Mouse (Mus musculus) stomach, embryonic 16.5 days (tissue): ENCODE data around the gene Pik3c2b. TPM values are rescaled to one million over a fixed set of nuclear protein-coding genes. Genes with fewer than 3 reads are reported as not detected.

Experiments used
- ATAC-seq: fragments of 200-750 bp; cut with Nextera tagmentation; 2 replicates; pipeline ENCODE4 v1.8.0; 2017; ENCODE audit warnings: moderate number of reproducible peaks, moderate TSS enrichment; ENCODE audit not compliant: insufficient read depth, low FRiP score
- H3K27ac ChIP-seq: fragments of 300-500 bp; sonication (generic); 2 replicates; pipeline ENCODE4 v1.5.1; 2014; ENCODE audit warnings: low read length
- H3K27me3 ChIP-seq: fragments of 300-500 bp; sonication (generic); 2 replicates; pipeline ENCODE4 v1.6.1; 2014; ENCODE audit warnings: low read length, control low read depth, mixed read lengths; ENCODE audit not compliant: control insufficient read depth, insufficient read depth
- H3K36me3 ChIP-seq: fragments of 300-500 bp; sonication (generic); 2 replicates; pipeline ENCODE4 v1.6.1; 2014; ENCODE audit warnings: low read length; ENCODE audit not compliant: control insufficient read depth, insufficient read depth
- H3K4me1 ChIP-seq: fragments of 300-500 bp; sonication (generic); 2 replicates; pipeline ENCODE4 v1.6.1; 2014; ENCODE audit warnings: low read length, control low read depth, mixed read lengths; ENCODE audit not compliant: control insufficient read depth, insufficient read depth
- H3K4me2 ChIP-seq: fragments of 300-500 bp; sonication (generic); 2 replicates; pipeline ENCODE4 v1.6.1; 2014; ENCODE audit warnings: low read depth, low read length, mixed read lengths
- H3K4me3 ChIP-seq: fragments of 300-500 bp; sonication (generic); replicated peaks from 2 replicates; pipeline ENCODE4 v1.5.1; 2014; ENCODE audit warnings: mild to moderate bottlenecking, low read length
- H3K9ac ChIP-seq: fragments of 300-500 bp; sonication (generic); 2 replicates; pipeline ENCODE4 v1.6.1; 2014; ENCODE audit warnings: low read length
- H3K9me3 ChIP-seq: fragments of 300-500 bp; sonication (generic); replicated peaks from 2 replicates; pipeline ENCODE4 v1.6.1; 2016; ENCODE audit warnings: low read length, control low read depth; ENCODE audit not compliant: control insufficient read depth
- WGBS: fragments of 180-500 bp; shearing (Covaris S2); extraction: QIAGEN DNeasy Blood & Tissue Kit; methylation state at CpG from one replicate; pipeline ENCODE4 v1.1.7; 2014; 5-methylcytosine and 5-hydroxymethylcytosine counted together
- polyA plus RNA-seq: library from polyadenylated mRNA; unstranded; fragments of >200 nt; fragmentation: Nextera tagmentation; extraction: Ambion mirVana; gene quantifications from 2 replicates; pipeline ENCODE4 v1.2.1, GENCODE M21; 2015

Gene Pik3c2b
- polyA plus RNA-seq, 1 experiment from 2014 or later = 9.3 TPM

- Histone ChIP-seq H3K4me3 (no peak overlapping the region), H3K9ac (peak overlapping the region; percentile 38; the same call in 1 of the 2 replicates), H3K27ac (peak overlapping the region; percentile 85), H3K4me2 (no peak overlapping the region), H3K4me1 (0 out of 2 replicates have a peak, but pooled peaks cover 8% of the 10 kb centered on the region), H3K36me3 (no peaks in the 10 kb centered on the region; the same call in 1 of the 2 replicates), H3K27me3 (no peaks in the 10 kb centered on the region), H3K9me3 (no peaks in the 10 kb centered on the region)
- 61% methylated on average over 6 of the region's 6 CpGs for WGBS
- ATAC-seq = peak; percentile 89
Measured at GRCm38 (mm10) chr1:133090641-133091040, 45.2 kb downstream of the Pik3c2b start.

GRCm38 (mm10) chr1:133091483-133091882 is 46.0 kb downstream of the Pik3c2b start:
- Histone ChIP-seq H3K4me1 (0 out of 2 replicates have a peak, but pooled peaks cover 8% of the 10 kb centered on the region), H3K4me3 (no peak overlapping the region), H3K27ac (peak overlapping the region; percentile 85), H3K27me3 (no peaks in the 10 kb centered on the region), H3K9ac (no peak overlapping the region), H3K4me2 (no peak overlapping the region), H3K9me3 (no peaks in the 10 kb centered on the region), H3K36me3 (no peaks in the 10 kb centered on the region; the same call in 1 of the 2 replicates)
- ATAC-seq = no peak
- WGBS = 71% methylated on average over 8 of the region's 8 CpGs

GRCm38 (mm10) chr1:133093719-133094118 is 48.3 kb downstream of the Pik3c2b start:
- ATAC-seq = no peak
- Histone ChIP-seq H3K9me3 (no peaks in the 10 kb centered on the region), H3K27ac (peak overlapping the region; percentile 35; the same call in 1 of the 2 replicates), H3K4me1 (0 out of 2 replicates have a peak, but pooled peaks cover 8% of the 10 kb centered on the region), H3K4me2 (no peak overlapping the region), H3K9ac (no peak overlapping the region), H3K4me3 (no peak overlapping the region), H3K27me3 (no peaks in the 10 kb centered on the region), H3K36me3 (no peaks in the 10 kb centered on the region; the same call in 1 of the 2 replicates)
- WGBS = 67% methylated on average over 7 of the region's 7 CpGs

DNA sequence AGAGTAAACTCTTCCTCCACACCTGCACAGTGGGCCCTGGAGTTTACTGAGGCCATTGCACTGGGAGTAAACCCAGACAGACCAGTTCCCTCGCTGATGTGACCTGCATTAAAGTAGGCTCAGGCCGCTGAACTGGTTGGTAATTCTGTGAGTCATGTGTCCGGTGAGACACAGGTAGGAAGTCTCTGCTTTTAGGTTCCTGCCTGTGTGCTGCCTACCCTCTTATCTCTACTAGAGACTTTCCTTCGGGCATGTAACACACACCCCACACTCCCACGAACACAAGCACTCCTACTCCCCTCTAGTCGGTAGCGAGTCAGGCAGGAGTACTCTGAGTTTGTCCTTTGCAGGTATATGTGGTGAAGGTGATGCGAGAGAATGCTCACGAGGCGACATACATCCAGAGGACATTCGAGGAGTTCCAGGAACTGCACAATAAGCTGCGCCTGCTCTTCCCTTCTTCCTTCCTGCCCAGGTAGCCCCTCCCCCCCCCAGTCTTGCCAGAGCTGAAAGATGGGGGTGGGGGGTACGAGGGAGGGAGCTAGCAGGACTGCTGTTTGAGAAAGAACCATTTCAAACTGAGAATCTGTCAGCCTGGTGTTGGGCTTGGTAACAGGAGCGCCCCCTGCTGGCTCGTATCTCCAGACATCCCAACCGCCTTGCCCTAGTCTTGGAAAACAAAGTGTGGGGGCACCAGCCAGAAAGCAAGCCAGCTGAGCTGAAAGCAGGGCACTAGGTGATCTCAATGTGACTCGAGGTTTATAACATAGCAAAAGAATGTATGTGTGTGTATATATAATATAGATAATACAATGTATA is 55.7 kb downstream of the Pik3c2b start:
- H3K4me2 ChIP-seq = no peak overlapping the region
- H3K27me3 ChIP-seq = no peaks in the 10 kb centered on the region
- H3K4me3 ChIP-seq = no peak overlapping the region
- H3K36me3 ChIP-seq = peaks cover 11% of the 10 kb centered on the region
- H3K4me1 ChIP-seq = 0 out of 2 replicates have a peak, but pooled peaks cover 3% of the 10 kb centered on the region
- H3K9me3 ChIP-seq = no peaks in the 10 kb centered on the region
- peak overlapping the region; percentile 55 for H3K27ac ChIP-seq
- 34% methylated on average over 17 of the region's 17 CpGs for WGBS
- H3K9ac ChIP-seq = 0 out of 2 replicates have a peak overlapping the region, but pooled peaks have one; percentile 22
- peak; percentile 76 for ATAC-seq

DNA sequence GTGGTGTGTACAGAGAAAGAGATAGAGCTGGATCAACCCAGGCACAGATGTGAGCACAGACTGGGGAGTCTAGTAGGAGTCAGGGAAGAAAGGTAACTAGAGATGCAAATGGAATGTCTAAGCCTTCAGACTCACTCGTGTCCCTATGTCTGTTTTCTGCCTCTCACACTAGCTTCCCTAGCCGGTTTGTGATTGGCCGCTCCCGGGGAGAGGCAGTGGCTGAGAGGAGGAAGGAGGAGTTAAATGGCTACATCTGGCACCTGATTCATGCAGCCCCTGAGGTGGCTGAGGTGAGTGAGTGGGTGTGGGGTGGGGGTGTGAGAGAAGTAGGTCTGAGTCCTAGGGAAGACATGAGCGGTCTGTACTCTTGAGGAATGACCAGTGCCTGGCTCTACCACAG is 56.6 kb downstream of the Pik3c2b start:
- Histone ChIP-seq H3K36me3 (peaks cover 11% of the 10 kb centered on the region), H3K9me3 (no peaks in the 10 kb centered on the region), H3K27ac (no peak overlapping the region), H3K9ac (no peak overlapping the region), H3K4me2 (no peak overlapping the region), H3K4me1 (0 out of 2 replicates have a peak, but pooled peaks cover 3% of the 10 kb centered on the region), H3K4me3 (no peak overlapping the region), H3K27me3 (no peaks in the 10 kb centered on the region)
- ATAC-seq = no peak
- WGBS = 88% methylated on average over 5 of the region's 5 CpGs

- ATAC-seq = no peak
- no peaks in the 10 kb centered on the region for H3K9me3 ChIP-seq
- H3K9ac ChIP-seq = no peak overlapping the region
- peaks cover 11% of the 10 kb centered on the region for H3K36me3 ChIP-seq
- H3K27me3 ChIP-seq = no peaks in the 10 kb centered on the region
- H3K4me1 ChIP-seq = 0 out of 2 replicates have a peak, but pooled peaks cover 3% of the 10 kb centered on the region
- no peak overlapping the region for H3K4me2 ChIP-seq
- H3K4me3 ChIP-seq = no peak overlapping the region
- no peak overlapping the region for H3K27ac ChIP-seq
- WGBS = 90% methylated on average over 7 of the region's 7 CpGs
Measured at GRCm38 (mm10) chr1:133103315-133103714, 57.8 kb downstream of the Pik3c2b start.

- Histone ChIP-seq H3K27ac (no peak overlapping the region), H3K4me3 (no peak overlapping the region), H3K4me2 (no peak overlapping the region), H3K9ac (no peak overlapping the region), H3K36me3 (peaks cover 11% of the 10 kb centered on the region), H3K9me3 (no peaks in the 10 kb centered on the region), H3K27me3 (no peaks in the 10 kb centered on the region), H3K4me1 (0 out of 2 replicates have a peak, but pooled peaks cover 3% of the 10 kb centered on the region)
- ATAC-seq = no peak
- WGBS = 90% methylated on average over 6 of the region's 6 CpGs
Measured at GRCm38 (mm10) chr1:133103871-133104270, 58.4 kb downstream of the Pik3c2b start.

DNA sequence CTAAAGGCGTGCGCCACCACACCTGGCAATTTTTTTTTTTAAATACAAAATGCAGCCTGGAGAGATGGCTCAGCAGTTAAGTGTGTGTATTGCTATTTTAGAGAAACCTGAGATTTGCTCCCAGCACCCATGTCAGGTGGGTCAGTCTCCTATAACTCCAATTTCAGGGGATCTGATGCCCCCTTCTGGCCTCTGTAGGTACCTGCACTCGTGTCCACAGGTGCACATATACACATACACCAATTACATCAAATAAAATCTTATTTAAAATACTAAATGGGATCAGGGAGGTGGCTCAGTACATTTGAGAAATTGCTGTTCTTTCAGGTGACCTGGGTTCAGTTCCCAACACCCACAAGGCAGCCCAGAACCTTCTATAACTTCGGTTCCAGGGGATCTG is 70.6 kb downstream of the Pik3c2b start:
- Histone ChIP-seq H3K4me2 (no peak overlapping the region), H3K27ac (no peak overlapping the region), H3K9me3 (0 out of 2 replicates have a peak, but pooled peaks cover 3% of the 10 kb centered on the region), H3K27me3 (no peaks in the 10 kb centered on the region), H3K9ac (no peak overlapping the region), H3K36me3 (no peaks in the 10 kb centered on the region), H3K4me3 (no peak overlapping the region), H3K4me1 (peaks cover 9% of the 10 kb centered on the region)
- WGBS = 92% methylated on average over 4 of the region's 4 CpGs
- no peak for ATAC-seq

DNA sequence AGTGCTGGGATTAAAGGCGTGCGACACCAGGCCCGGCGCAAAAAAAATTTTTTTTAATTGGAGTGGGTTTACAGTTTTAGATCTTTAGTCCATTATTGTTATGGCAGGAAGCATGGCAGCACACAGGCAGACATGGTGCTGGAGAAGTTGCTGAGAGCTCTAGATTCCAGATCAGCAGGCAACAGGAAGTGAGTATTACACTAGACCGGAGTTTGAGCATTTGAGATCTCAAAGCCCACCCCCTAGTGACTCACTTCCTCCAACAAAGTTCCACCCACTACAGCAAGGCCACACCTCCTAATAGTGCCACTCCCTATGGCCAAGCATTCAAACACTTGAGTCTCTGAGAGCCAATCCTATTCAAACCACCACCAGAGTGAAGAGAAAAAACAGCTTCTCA is 72.7 kb downstream of the Pik3c2b start:
- Histone ChIP-seq H3K9ac (no peak overlapping the region), H3K4me2 (no peak overlapping the region), H3K36me3 (no peaks in the 10 kb centered on the region), H3K27me3 (no peaks in the 10 kb centered on the region), H3K9me3 (0 out of 2 replicates have a peak, but pooled peaks cover 3% of the 10 kb centered on the region), H3K4me3 (no peak overlapping the region), H3K27ac (no peak overlapping the region), H3K4me1 (peaks cover 9% of the 10 kb centered on the region)
- 88% methylated on average over 5 of the region's 5 CpGs for WGBS
- no peak for ATAC-seq
